Mouse (Mus musculus) urinary bladder, postnatal 14 days (tissue): ENCODE results near the gene Mfap5.
"Not testable (repeated sequence)": the region's sequence is repeated elsewhere in the genome, so short reads cannot be mapped to it uniquely, and the experiment has no call there.

ENCODE experiments used
- DNase-seq: peaks from one replicate; pipeline ENCODE4 v3.0.0; 2021; ENCODE audit warnings: low spot score

Mfap5 gene

GRCm38 (mm10) chr6:122512914-122513878 lies 7.6 kb downstream of the Mfap5 start:
- peak; percentile 16 for DNase-seq

DNA sequence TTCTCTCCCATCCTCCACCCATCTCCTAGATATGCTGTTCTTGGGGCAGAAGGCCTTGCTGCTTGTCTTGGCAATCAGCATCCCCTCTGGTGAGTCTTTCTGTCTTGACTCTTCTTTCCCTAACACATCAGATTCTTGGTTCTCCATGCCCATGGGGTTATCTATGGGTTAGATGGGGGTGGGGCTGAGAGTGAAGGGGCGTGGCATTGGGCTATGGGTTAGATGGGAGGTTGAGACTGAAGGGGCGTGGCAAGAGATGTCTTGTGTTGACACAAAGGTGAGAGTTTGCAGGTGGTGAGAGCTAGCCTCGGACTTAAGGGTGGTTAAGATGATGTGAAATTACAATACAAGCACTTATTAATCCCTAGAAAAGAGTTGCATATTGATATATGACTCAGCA lies 8.7 kb downstream of the Mfap5 start:
- no peak for DNase-seq

DNA sequence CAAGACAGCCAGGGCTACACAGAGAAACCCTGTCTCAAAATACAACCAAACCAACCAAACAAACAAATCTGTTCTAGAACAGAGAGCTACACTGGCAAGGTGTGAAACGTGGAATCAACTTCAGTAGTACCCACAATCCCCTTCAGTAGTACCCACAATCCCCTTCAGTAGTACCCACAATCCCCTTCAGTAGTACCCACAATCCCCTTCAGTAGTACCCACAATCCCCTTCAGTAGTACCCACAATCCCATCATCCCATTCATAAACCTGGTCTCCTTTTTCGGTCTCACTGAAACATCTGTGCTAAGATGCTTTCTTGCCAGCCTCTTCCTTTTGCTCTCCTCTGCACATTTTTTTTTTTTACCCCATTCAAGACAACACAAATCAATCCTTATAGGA lies 10.1 kb downstream of the Mfap5 start:
- not testable (repeated sequence) for DNase-seq

DNA sequence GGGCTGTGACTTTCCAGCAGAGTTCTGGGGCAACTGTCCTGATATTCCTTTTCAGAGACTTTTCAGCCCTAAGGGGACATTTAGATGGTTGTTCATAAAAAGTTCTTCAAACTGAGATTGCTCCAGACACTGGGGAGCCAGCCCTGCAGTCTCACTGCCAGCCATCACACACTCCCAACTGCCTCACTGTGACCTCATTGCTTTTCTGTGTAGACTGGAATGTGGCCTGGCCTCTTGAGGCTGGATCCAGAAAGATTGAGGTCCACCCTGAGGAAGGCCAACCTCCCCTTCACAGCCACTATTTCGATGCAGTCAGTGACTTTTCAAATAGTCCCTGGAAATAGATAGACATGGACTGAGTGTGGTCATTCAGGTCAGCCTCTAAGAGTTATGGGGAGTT lies 12.0 kb downstream of the Mfap5 start:
- no peak for DNase-seq

DNA sequence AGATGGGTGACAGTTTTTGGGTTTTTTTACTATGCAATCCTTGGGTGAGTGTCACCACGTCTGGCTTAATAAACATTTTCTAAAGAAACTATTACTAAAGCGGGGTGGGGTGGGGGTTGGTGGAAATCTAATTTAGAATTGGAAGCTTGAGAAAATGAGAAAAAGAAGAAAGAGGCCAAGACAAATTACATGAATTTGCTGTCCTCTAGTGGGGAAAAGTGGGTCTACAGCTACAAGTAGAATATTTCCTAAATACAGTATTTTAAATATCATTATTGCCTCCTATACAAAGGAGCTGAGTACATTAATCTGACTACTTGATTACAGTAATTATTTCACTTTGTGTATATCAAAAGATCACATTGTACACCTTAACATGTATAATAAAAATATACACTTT lies 13.7 kb downstream of the Mfap5 start:
- DNase-seq, result no peak

- no peak for DNase-seq
Observed at GRCm38 (mm10) chr6:122522595-122522994, 16.9 kb downstream of the Mfap5 start.

GRCm38 (mm10) chr6:122523289-122523688 lies 17.6 kb downstream of the Mfap5 start:
- DNase-seq, result no peak

- DNase-seq, result no peak
Observed at GRCm38 (mm10) chr6:122527596-122527995, 22.0 kb downstream of the Mfap5 start.

- DNase-seq, result no peak
Observed at GRCm38 (mm10) chr6:122528136-122528535, 22.5 kb downstream of the Mfap5 start.

DNA sequence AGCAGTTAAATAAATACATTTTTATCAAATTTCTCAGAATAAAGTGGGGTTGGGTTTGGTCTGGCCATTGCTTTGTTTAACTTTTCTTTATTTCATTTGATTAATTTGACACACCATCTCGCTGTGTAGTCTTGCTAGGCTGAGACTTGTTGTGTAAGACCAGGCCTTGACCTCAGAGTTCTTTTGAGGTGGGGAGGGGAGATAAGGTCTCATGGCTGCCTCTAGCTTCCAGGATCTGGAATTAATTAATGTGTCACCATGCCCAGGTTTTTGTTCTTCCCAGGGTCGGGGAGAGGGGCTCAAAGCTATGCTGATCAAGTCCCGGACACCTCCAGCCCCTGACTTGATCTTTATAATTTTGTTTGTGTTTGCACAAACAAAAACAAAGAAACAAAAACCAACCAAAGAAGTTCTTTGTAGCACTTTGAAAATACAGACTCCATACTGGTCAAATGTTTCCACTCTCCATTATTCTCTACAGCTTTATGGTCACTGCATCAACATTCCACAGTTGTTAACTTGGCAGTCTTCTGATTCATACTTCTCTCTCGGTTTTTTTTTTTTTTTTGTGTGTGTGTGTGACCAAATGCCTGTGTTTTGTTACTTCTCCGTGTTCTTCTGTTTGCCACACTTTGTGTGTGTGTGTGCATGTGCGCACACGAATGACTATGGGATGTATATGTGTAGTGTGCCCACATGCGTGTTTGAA lies 26.0 kb downstream of the Mfap5 start:
- DNase-seq, result no peak

- DNase-seq, result peak; percentile 43
Observed at GRCm38 (mm10) chr6:122532883-122533302, 27.2 kb downstream of the Mfap5 start.

GRCm38 (mm10) chr6:122534032-122534431 lies 28.4 kb downstream of the Mfap5 start:
- DNase-seq, result no peak

- DNase-seq, result no peak
Observed at GRCm38 (mm10) chr6:122539564-122539963, 33.9 kb downstream of the Mfap5 start.

GRCm38 (mm10) chr6:122542459-122542858 lies 36.8 kb downstream of the Mfap5 start:
- not testable (repeated sequence) for DNase-seq

GRCm38 (mm10) chr6:122543574-122543973 lies 37.9 kb downstream of the Mfap5 start:
- DNase-seq, result no peak

GRCm38 (mm10) chr6:122544672-122545071 lies 39.0 kb downstream of the Mfap5 start:
- no peak for DNase-seq

GRCm38 (mm10) chr6:122545289-122545882 lies 39.7 kb downstream of the Mfap5 start:
- DNase-seq, result no peak

DNA sequence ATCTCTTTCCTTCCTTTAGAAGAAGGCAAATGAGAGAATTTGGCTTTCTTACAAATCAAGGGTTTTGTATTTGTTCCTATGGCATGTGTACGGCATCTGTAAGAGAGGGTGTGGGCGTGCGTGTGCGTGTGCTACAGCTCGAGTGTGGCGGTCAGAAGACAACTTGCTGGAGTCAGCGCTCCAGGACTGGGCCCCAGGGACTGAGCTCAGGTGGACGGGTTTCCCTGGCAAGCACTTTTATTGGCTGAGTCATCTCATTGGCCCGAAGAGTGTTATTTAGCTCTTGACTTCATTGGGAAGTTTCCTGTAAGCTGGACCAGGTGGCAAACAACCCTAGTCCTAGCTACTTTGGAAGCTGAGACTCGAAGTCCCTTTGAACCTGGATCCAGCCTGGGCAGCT lies 40.3 kb downstream of the Mfap5 start:
- peak; percentile 38 for DNase-seq

GRCm38 (mm10) chr6:122553606-122554005 lies 48.0 kb downstream of the Mfap5 start, which contains the start of gene Aicda:
Gene Aicda (plus strand): TSS chr6:122553801.
- DNase-seq, result no peak

- DNase-seq, result no peak
Observed at GRCm38 (mm10) chr6:122554102-122554501, 48.5 kb downstream of the Mfap5 start.

- no peak for DNase-seq
Observed at GRCm38 (mm10) chr6:122555266-122555665, 49.6 kb downstream of the Mfap5 start.

DNA sequence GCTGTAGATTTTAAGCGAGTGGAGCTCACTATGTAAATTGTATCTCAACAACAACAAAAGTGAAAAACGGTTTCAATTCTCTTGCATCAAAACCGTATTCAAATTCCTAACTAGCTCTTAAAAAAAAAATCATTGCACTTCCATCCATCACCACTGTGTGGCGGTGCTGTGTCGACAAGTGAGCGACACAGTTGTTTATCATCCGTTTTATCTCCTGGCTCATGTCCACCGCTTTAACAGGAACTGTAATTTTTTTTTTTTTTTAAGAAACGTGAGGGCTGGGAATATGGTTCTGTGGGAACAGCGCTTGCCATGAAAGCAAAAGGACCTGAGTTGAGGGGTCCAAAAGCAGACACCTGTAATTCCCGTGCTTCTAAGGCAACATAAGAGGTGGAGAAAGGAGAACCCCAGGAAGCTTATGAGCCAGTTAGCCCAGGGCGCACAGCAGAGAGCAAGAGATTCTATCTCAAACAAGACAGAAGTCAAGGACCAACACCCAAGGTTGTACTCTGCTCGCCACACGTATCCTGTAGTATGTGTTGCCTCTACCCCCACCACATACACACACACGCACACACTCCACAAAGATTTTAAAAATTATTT lies 51.4 kb downstream of the Mfap5 start:
- peak; percentile 81 for DNase-seq
